Mouse (Mus musculus): ENCODE measurements around the gene Ip6k2. TPM values are rescaled to one million over a fixed set of nuclear protein-coding genes. Genes with fewer than 3 reads are reported as not detected.
A peak's percentile ranks its signal among the peaks of the same experiment; 100 is the strongest.

The Ip6k2 gene
- polyA plus RNA-seq, 1 experiment, result 163 TPM

- TF ChIP-seq CTCF (IDR thresholded peaks at IDR 0.05; ENCODE audit: borderline replicate concordance, control insufficient read depth, extremely low read depth, insufficient read depth, low read length, poor library complexity) (no peak), POLR2A (IDR thresholded peaks at IDR 0.05; ENCODE audit: control insufficient read depth, extremely low read depth, insufficient read depth, low read length, poor library complexity) (no peak)
- WGBS, result 95% methylated on average over 3 of the region's 3 CpGs
- DNase-seq, result no peak
- Histone ChIP-seq H3K27me3 (ENCODE audit: control insufficient read depth, insufficient read depth, low read length) (no peaks in the 10 kb centered on the region), H3K4me3 (ENCODE audit: control insufficient read depth, insufficient read depth, low read length) (peak within 1 kb of the TSS; percentile 90), H3K4me1 (replicated peaks; ENCODE audit: control insufficient read depth, insufficient read depth, low read length) (peaks cover 4% of the 10 kb centered on the region), H3K36me3 (ENCODE audit: control insufficient read depth, insufficient read depth, low read length) (no peaks in the 10 kb centered on the region), H3K27ac (ENCODE audit: control insufficient read depth, insufficient read depth, low read length) (peak within 1 kb of the TSS; percentile 17; the same call in 1 of the 2 replicates)
Measured at GRCm38 (mm10) chr9:108852976-108853375, 69.4 kb downstream of the Ip6k2 start, which contains the start of gene Slc26a6. Gene Slc26a6, plus strand, starts transcription at chr9:108853283.

GRCm38 (mm10) chr9:108853635-108854240 lies 70.1 kb downstream of the Ip6k2 start:
- no peaks in the 10 kb centered on the region for H3K27me3 ChIP-seq (ENCODE audit: control insufficient read depth, insufficient read depth, low read length)
- no peaks in the 10 kb centered on the region for H3K36me3 ChIP-seq (ENCODE audit: control insufficient read depth, insufficient read depth, low read length)
- peak; percentile 87 for DNase-seq
- H3K4me3 ChIP-seq (ENCODE audit: control insufficient read depth, insufficient read depth, low read length), result peak overlapping the region; percentile 90
- peak; percentile 78 for TF ChIP-seq CTCF (IDR thresholded peaks at IDR 0.05; ENCODE audit: borderline replicate concordance, control insufficient read depth, extremely low read depth, insufficient read depth, low read length, poor library complexity)
- peak; percentile 36; the same call in 1 of the 2 replicates for TF ChIP-seq POLR2A (IDR thresholded peaks at IDR 0.05; ENCODE audit: control insufficient read depth, extremely low read depth, insufficient read depth, low read length, poor library complexity)
- H3K27ac ChIP-seq (ENCODE audit: control insufficient read depth, insufficient read depth, low read length), result peak overlapping the region; percentile 17; the same call in 1 of the 2 replicates
- peaks cover 4% of the 10 kb centered on the region for H3K4me1 ChIP-seq (replicated peaks; ENCODE audit: control insufficient read depth, insufficient read depth, low read length)
- WGBS, result 4% methylated on average over 25 of the region's 25 CpGs

- H3K27ac ChIP-seq (ENCODE audit: control insufficient read depth, insufficient read depth, low read length), result peak overlapping the region; percentile 17; the same call in 1 of the 2 replicates
- under 1% methylated on average over 28 of the region's 28 CpGs for WGBS
- DNase-seq, result peak; percentile 86
Measured at GRCm38 (mm10) chr9:108854241-108854696, 70.7 kb downstream of the Ip6k2 start.

GRCm38 (mm10) chr9:108855335-108855734 lies 71.7 kb downstream of the Ip6k2 start:
- no peaks in the 10 kb centered on the region for H3K36me3 ChIP-seq (ENCODE audit: control insufficient read depth, insufficient read depth, low read length)
- H3K4me1 ChIP-seq (replicated peaks; ENCODE audit: control insufficient read depth, insufficient read depth, low read length), result peaks cover 4% of the 10 kb centered on the region
- no peak overlapping the region for H3K4me3 ChIP-seq (ENCODE audit: control insufficient read depth, insufficient read depth, low read length)
- WGBS, result 94% methylated on average over 5 of the region's 5 CpGs
- H3K27ac ChIP-seq (ENCODE audit: control insufficient read depth, insufficient read depth, low read length), result no peak overlapping the region
- H3K27me3 ChIP-seq (ENCODE audit: control insufficient read depth, insufficient read depth, low read length), result no peaks in the 10 kb centered on the region
- TF ChIP-seq CTCF (IDR thresholded peaks at IDR 0.05; ENCODE audit: borderline replicate concordance, control insufficient read depth, extremely low read depth, insufficient read depth, low read length, poor library complexity) (no peak), POLR2A (IDR thresholded peaks at IDR 0.05; ENCODE audit: control insufficient read depth, extremely low read depth, insufficient read depth, low read length, poor library complexity) (no peak)
- DNase-seq, result no peak

More at GRCm38 (mm10) chr9:108854241-108854696, 70.7 kb downstream of the Ip6k2 start:
- peak; percentile 39 for TF ChIP-seq POLR2A (IDR thresholded peaks at IDR 0.05; ENCODE audit: control insufficient read depth, extremely low read depth, insufficient read depth, low read length, poor library complexity)
- TF ChIP-seq CTCF (IDR thresholded peaks at IDR 0.05; ENCODE audit: borderline replicate concordance, control insufficient read depth, extremely low read depth, insufficient read depth, low read length, poor library complexity), result no peak
- H3K4me1 ChIP-seq (replicated peaks; ENCODE audit: control insufficient read depth, insufficient read depth, low read length), result peaks cover 4% of the 10 kb centered on the region
- H3K27me3 ChIP-seq (ENCODE audit: control insufficient read depth, insufficient read depth, low read length), result no peaks in the 10 kb centered on the region
- H3K4me3 ChIP-seq (ENCODE audit: control insufficient read depth, insufficient read depth, low read length), result peak overlapping the region; percentile 90
- H3K36me3 ChIP-seq (ENCODE audit: control insufficient read depth, insufficient read depth, low read length), result no peaks in the 10 kb centered on the region

Other genes starting within 250 kb of the Ip6k2 start
- 160 and 200 TPM in 2 replicates for gene Impdh2, start 223.5 kb upstream of the Ip6k2 start, polyA plus RNA-seq (2012; rRNA removed)
- gene Ndufaf3, start 216.4 kb upstream of the Ip6k2 start, polyA plus RNA-seq (2012; rRNA removed), result 65.5 and 74.2 TPM in 2 replicates
- gene Dalrd3, start 213.9 kb upstream of the Ip6k2 start, polyA plus RNA-seq (2012; rRNA removed), result 418 and 504 TPM in 2 replicates
- gene Wdr6, start 205.1 kb upstream of the Ip6k2 start, polyA plus RNA-seq (2012; rRNA removed), result 106 and 112 TPM in 2 replicates
- gene P4htm, start 186.1 kb upstream of the Ip6k2 start, polyA plus RNA-seq (2012; rRNA removed), result 6.6 and 10.5 TPM in 2 replicates
- gene Arih2, start 134.4 kb upstream of the Ip6k2 start, polyA plus RNA-seq (2012; rRNA removed), result 56.0 and 63.0 TPM in 2 replicates
- 19.8 and 24.7 TPM in 2 replicates for gene Slc25a20, start 121.7 kb upstream of the Ip6k2 start, polyA plus RNA-seq (2012; rRNA removed)
- 5.7 and 5.8 TPM in 2 replicates for gene Prkar2a, start 94.5 kb upstream of the Ip6k2 start, polyA plus RNA-seq (2012; rRNA removed)
- 24.4 and 30.0 TPM in 2 replicates for gene Nckipsd, start 24.6 kb downstream of the Ip6k2 start, polyA plus RNA-seq (2012; rRNA removed)
- gene Celsr3, start 42.5 kb downstream of the Ip6k2 start, polyA plus RNA-seq (2012; rRNA removed), result 0.09 and 0.26 TPM in 2 replicates
- gene Slc26a6, start 69.5 kb downstream of the Ip6k2 start, polyA plus RNA-seq (2012; rRNA removed), result 29.4 and 38.2 TPM in 2 replicates
- gene Tmem89, start 130.8 kb downstream of the Ip6k2 start, polyA plus RNA-seq (2012; rRNA removed), result 0.47 and 0.75 TPM in 2 replicates
- gene Uqcrc1, start 152.8 kb downstream of the Ip6k2 start, polyA plus RNA-seq (2012; rRNA removed), result 554 and 681 TPM in 2 replicates
- 5.1 and 7.9 TPM in 2 replicates for gene Col7a1, start 169.8 kb downstream of the Ip6k2 start, polyA plus RNA-seq (2012; rRNA removed)
- 0.40 and 1.3 TPM in 2 replicates for gene Ucn2, start 202.2 kb downstream of the Ip6k2 start, polyA plus RNA-seq (2012; rRNA removed)
- 13.4 and 15.1 TPM in 2 replicates for gene Pfkfb4, start 208.0 kb downstream of the Ip6k2 start, polyA plus RNA-seq (2012; rRNA removed)

Data from thymus, adult 2 months (tissue).